Mouse (Mus musculus): ENCODE results near the gene Epb41l3.

Epb41l3 gene

DNA sequence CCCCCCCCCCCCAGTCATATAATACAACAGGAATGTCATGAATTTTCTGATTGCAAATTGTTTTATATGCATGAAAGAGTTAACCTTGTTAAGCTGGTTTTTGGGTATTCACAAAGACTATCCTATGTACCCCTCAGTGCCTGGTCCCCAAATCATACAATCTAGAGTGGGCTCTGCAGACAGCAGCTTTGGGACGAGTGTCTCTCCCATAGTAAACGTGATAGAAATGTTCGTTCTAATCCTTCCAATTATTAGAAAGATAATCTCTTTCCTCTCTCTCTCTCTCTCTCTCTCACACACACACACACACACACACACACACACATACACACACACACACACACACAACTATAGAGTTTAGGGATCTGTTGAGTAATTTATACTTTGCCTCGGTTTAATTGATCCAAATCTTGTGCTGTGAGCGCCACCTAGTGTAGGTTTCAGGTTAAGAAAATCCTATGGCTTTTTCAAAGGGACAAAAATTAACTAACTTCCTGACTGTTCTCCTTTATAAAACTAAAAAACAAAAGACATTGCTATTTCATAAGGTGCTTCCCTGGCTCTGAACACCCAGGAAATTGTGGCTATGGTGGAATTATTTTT lies 30.4 kb downstream of the Epb41l3 start:
- peak; percentile 72 for DNase-seq (ENCODE audit: low spot score)

DNA sequence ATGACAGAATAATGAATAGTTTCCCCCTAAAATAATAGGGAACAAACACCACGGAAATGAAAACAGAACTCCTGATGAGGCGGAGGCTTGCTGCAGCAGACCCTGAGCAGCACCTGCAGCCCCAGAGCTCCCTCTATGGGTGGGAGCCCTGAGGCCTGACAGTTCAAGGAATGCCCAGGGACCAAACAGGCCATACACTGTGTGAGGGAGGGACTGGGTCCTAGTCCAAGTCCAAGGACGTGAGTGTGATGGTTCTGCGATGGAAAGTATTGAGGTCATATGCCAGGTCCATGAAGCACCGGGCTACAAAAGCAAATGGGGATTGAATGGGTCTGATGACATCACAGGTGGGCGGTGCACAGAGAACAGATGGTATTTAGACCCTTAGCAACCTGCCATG lies 33.7 kb downstream of the Epb41l3 start:
- DNase-seq (ENCODE audit: low spot score), result no peak

DNA sequence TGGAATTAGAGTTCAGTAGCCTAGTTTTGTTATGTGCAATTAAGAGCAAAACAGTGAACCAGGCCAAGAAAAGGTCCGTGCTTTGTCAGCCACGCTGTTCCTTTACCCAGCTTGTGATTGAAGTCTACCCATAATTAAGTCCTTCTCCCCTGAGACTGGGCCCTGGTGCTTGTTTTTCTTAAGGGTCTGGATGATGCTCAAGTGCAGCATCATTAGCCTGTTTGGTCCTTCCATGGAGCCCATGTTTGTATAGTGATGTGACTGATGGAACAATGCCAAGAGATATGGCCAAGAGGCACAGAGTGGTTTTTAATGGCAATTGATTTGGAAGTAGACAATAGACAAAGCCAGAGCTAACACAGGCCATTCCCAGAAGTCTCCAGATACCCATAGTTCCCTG lies 36.7 kb downstream of the Epb41l3 start:
- no peak for DNase-seq (ENCODE audit: low spot score)

GRCm38 (mm10) chr17:69119183-69119582 lies 43.7 kb downstream of the Epb41l3 start:
- DNase-seq (ENCODE audit: low spot score), result no peak

DNA sequence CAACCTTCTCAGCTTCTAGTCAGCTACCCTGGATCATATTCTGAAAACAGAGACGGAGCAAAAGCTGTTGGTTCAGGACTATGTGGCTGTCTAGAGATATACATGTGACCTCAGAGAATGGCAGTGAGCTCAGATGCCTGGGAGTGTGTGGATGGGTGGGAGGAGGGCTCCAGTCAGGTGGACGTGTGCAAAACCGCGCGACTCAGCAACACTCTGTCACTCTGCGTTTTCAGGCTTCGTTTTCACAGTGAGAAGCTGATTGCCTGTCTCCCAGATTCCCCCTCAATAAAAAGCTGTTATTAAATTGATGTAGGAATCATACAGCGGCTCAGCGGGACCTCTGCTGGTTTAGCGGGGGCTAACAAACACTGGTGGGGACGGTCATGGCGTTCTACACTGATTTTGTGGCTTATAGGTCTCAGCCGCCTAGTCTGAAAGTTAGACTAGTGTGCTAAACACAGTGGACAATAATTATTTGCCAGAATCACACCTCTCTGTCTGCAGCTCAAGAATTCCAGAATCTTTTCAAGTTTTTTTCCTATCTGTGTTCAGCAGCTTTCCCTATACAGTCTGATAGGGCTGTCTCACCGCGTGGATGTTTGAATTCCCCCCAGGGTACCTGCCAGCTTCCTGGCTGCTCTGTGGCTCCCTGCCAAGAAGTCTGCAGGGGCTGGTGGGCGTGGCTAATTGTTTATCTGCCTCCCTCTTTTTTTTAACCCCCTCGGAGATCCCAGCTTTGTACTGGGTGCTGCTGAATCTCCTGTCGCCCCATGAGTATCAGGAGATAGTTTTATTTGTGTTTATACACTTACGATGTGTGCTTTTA lies 45.3 kb downstream of the Epb41l3 start:
- DNase-seq (ENCODE audit: low spot score), result peak; percentile 57

GRCm38 (mm10) chr17:69122403-69122802 lies 46.9 kb downstream of the Epb41l3 start:
- DNase-seq (ENCODE audit: low spot score), result peak; percentile 27

DNA sequence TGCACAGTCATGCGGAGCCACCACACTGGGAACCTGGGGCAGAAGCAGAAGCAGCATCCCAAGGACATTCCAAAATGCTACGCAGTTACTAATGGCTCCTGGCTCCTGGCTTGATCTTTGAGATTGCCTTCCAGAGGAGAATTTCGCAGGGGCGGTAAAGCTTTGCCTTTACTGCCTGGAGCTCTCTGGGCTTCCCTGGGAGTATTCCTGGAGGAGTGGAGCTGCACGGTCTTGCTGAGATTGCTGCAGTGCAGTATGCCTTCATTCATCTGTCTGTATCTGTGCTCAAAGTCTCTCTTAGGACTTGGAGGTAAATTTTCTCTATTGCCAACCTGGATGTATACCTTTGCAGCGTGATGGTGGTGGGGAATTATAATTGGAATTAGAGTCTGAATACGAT lies 52.0 kb downstream of the Epb41l3 start:
- DNase-seq (ENCODE audit: low spot score), result no peak

DNA sequence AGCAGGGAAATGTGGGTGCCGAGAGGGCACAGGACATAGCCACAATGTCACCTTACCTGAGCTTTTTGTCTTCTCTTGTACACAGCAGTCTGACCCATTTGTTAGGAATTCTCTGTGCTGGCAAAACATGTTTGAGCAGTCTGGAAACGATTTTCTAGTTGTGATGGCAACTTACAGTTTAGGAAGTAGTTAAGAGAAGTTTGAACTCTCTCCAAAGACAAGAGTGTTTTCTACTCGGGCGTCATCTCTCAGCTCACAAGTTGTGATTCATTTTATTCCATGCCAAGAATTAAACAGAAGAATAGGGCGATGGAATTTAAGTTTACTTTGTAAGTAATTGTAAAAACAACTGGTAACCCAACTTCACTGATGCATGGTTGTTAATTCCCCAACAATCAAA lies 52.5 kb downstream of the Epb41l3 start:
- no peak for DNase-seq (ENCODE audit: low spot score)

DNA sequence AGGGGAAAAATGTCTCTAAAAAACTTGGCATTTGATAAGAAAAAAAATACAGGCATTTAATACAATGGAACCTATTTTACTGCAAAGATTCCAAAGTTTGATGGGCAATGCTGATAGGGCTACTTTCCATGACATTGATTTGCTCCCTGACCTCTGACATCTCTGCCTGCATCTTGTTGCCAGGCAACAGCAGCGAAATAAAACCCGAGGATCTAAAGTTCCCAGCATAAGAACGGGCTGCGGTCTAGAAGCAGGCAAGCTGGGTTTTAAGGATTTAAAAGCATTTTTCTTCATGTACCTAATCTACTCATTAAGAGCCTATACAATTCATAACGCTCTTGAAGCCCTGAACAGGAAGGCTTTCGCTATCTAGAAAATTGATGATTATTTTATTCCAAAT lies 54.0 kb downstream of the Epb41l3 start:
- DNase-seq (ENCODE audit: low spot score), result peak; percentile 74

DNA sequence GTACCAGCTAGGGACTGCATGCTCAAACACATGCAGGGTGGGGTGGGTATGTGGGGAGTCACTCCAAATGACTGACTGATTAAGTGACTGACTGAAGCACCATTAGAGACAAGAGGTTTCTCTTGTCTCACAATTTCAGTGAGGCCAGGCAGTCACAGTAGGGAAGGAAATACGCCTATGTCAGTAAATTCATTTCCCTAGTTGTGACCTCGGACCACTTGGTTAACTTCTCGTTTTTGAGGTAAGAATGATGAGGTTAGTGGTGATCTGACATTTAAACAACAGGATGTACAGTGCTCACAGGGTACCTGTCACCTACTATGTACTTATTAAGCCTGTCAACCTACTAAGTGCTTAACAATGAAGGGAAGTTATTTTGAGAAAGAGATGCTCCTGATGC lies 67.5 kb downstream of the Epb41l3 start:
- no peak for DNase-seq (ENCODE audit: low spot score)

GRCm38 (mm10) chr17:69150826-69151225 lies 75.3 kb downstream of the Epb41l3 start:
- DNase-seq (ENCODE audit: low spot score), result no peak

GRCm38 (mm10) chr17:69151281-69151680 lies 75.8 kb downstream of the Epb41l3 start:
- DNase-seq (ENCODE audit: low spot score), result peak; percentile 77

DNA sequence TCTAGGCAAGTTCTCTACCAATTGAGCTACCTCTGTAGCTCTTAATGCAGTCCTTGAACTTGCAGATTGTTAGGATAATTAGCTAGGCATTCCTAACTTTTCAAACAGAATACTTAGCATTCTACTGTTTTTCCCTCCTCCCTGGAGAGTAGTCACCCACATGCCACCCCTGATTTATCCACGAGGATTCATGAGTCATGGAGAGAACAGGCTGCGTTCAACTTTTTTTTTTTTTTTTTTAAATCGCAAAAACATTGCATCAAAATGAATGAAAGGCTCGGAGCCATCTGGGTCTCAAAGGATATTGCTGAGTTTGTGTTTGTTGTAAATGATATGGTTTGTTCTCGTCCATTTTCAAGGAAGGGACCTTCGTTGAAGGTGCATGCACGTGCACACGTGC lies 79.6 kb downstream of the Epb41l3 start:
- DNase-seq (ENCODE audit: low spot score), result no peak

- peak; percentile 51 for DNase-seq (ENCODE audit: low spot score)
Observed at GRCm38 (mm10) chr17:69156522-69157100, 81.1 kb downstream of the Epb41l3 start.

GRCm38 (mm10) chr17:69157101-69157808 lies 81.8 kb downstream of the Epb41l3 start:
- DNase-seq (ENCODE audit: low spot score), result peak; percentile 38

DNA sequence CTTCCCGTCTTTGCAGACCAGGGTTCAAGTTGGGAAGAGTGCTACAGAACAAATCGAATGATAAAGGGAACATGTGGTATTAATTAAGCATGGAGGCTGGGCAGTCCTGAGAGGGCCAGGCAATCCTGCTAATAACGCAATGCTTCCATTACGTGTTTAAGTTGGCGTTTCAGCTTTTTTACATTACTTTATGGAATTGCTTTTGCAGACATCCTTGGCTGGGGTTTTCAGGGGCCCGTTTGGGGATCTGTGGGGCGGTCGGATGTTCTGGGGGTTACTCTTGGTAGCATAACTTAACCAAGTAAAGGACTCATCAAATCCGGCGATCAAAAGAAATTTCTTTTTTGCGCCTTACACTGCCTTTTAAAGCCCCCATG lies 82.3 kb downstream of the Epb41l3 start:
- DNase-seq (ENCODE audit: low spot score), result peak; percentile 49

- no peak for DNase-seq (ENCODE audit: low spot score)
Observed at GRCm38 (mm10) chr17:69158690-69159089, 83.2 kb downstream of the Epb41l3 start.

GRCm38 (mm10) chr17:69162731-69163130 lies 87.2 kb downstream of the Epb41l3 start:
- no peak for DNase-seq (ENCODE audit: low spot score)

DNA sequence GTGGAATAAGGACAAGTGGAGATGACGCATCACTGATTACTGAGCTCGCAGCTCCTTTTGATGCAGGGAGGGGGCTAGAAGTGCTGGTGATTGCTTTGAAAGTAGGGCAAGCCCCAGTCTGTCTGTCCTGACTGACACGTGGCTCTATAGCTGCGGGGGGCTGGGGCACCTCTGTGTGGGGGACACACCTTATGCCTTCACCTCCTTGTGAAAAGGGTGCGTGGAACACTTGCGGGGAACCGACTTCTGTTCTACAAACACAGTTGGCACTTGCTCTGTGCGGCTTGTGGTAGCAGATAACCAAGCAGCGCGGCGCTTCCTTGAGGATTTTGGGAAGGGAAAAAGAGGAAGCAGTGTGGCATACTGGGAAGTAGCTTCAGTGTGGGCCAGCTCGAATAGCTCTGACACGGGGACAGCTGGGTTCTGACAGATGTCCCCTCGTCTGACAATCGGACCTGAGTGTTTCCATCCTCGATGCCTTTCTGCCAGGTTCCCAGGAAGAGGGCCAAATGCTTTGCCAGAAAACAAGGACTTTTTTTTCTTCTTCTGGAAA lies 101.5 kb downstream of the Epb41l3 start:
- DNase-seq (ENCODE audit: low spot score), result no peak

DNA sequence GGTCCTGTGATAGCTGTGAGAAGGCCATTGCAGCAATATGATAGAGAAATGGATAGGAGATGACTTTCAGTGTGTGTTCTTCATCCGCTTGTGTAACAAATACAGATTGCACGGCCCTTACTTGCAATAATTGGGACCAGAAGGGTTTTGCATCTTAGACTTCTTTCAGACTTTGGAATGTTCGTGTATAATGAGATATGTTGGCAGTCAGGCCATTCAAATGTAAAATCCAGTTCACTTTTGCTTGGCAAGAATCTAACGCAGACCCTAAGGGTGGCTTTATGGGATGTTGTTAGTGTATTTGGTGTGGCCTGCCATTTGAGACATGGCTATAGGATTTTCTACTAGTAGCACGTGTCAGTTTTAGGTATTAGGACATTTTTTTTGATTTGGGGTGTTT lies 102.5 kb downstream of the Epb41l3 start:
- no peak for DNase-seq (ENCODE audit: low spot score)

GRCm38 (mm10) chr17:69180905-69181559 lies 105.5 kb downstream of the Epb41l3 start:
- peak; percentile 65 for DNase-seq (ENCODE audit: low spot score)
